ENCODE assay signal across 8 mouse cellular contexts in genomic region chr5:123572357-123573186, GRCm38 (mm10). TPM values are rescaled to one million over a fixed set of nuclear protein-coding genes. Genes with fewer than 3 reads are reported as not detected.
DNase-seq lines count a peak whose midpoint lies in the region; ATAC-seq and TF ChIP-seq lines count a peak whose summit lies in the region.

Gene Vps33a, minus strand, starts transcription at chr5:123573038.

- H3K27me3 ChIP-seq in G1E (ENCODE audit: insufficient read depth, low read length): no peaks in the 10 kb centered on the region
- no peaks in the 10 kb centered on the region for H3K27me3 ChIP-seq in forebrain, embryonic 16.5 days (replicated peaks; ENCODE audit: control insufficient read depth, insufficient read depth, low read length)
- no peaks in the 10 kb centered on the region for H3K27me3 ChIP-seq in lung, embryonic 14.5 days (ENCODE audit: insufficient read depth, low read length)
- no peaks in the 10 kb centered on the region for H3K27me3 ChIP-seq in thymus, adult 2 months (ENCODE audit: control insufficient read depth, insufficient read depth, low read length)

- TF ChIP-seq POLR2A in olfactory bulb, adult 2 months (IDR thresholded peaks at IDR 0.05; ENCODE audit: insufficient read depth, low read depth, low read length): peak; percentile 87
- TF ChIP-seq POLR2A in thymus, adult 2 months (IDR thresholded peaks at IDR 0.05; ENCODE audit: control insufficient read depth, extremely low read depth, insufficient read depth, low read length, poor library complexity): 0 out of 2 replicates have a peak, but pooled peaks have one; percentile 33

- H3K36me3 ChIP-seq in G1E (replicated peaks): peaks cover 54% of the 10 kb centered on the region
- peaks cover 8% of the 10 kb centered on the region; the same call in 1 of the 2 replicates for H3K36me3 ChIP-seq in forebrain, embryonic 16.5 days (ENCODE audit: control insufficient read depth, insufficient read depth)
- peaks cover 22% of the 10 kb centered on the region for H3K36me3 ChIP-seq in lung, embryonic 14.5 days (ENCODE audit: insufficient read depth)
- H3K36me3 ChIP-seq in thymus, adult 2 months (ENCODE audit: control insufficient read depth, insufficient read depth, low read length): peaks cover 12% of the 10 kb centered on the region

- ATAC-seq in G1E (ENCODE audit: extremely low read depth, insufficient number of reproducible peaks, low FRiP score, poor library complexity, severe bottlenecking): peak; percentile 96
- ATAC-seq in forebrain, embryonic 16.5 days: peak; percentile 92
- peak; percentile 94 for ATAC-seq in lung, embryonic 14.5 days (ENCODE audit: insufficient read depth)

- peak within 1 kb of the TSS; percentile 78 for H3K4me3 ChIP-seq in G1E (ENCODE audit: low read depth, low read length)
- peak within 1 kb of the TSS; percentile 90 for H3K4me3 ChIP-seq in forebrain, embryonic 16.5 days (replicated peaks; ENCODE audit: low read length)
- peak within 1 kb of the TSS; percentile 99 for H3K4me3 ChIP-seq in layer of hippocampus, adult 2 months
- H3K4me3 ChIP-seq in lung, embryonic 14.5 days (ENCODE audit: low read depth, low read length): peak within 1 kb of the TSS; percentile 91
- peak within 1 kb of the TSS; percentile 76 for H3K4me3 ChIP-seq in olfactory bulb, adult 2 months (ENCODE audit: insufficient read depth, low read depth, low read length)
- peak within 1 kb of the TSS; percentile 69 for H3K4me3 ChIP-seq in thymus, adult 2 months (ENCODE audit: control insufficient read depth, insufficient read depth, low read length)

- intact Hi-C loops in heart, postnatal 36 days (cut with DNase I): no loop called here

- H3K9ac ChIP-seq in forebrain, embryonic 16.5 days (replicated peaks; ENCODE audit: low read depth, low read length): peak within 1 kb of the TSS; percentile 86
- H3K9ac ChIP-seq in lung, embryonic 14.5 days: peak within 1 kb of the TSS; percentile 64

- H3K4me1 ChIP-seq in G1E (ENCODE audit: insufficient read depth, low read depth, low read length): peaks cover 22% of the 10 kb centered on the region
- H3K4me1 ChIP-seq in forebrain, embryonic 16.5 days (replicated peaks; ENCODE audit: control insufficient read depth, insufficient read depth, low read length): peaks cover 8% of the 10 kb centered on the region
- no peaks in the 10 kb centered on the region for H3K4me1 ChIP-seq in lung, embryonic 14.5 days (ENCODE audit: insufficient read depth)
- peaks cover 11% of the 10 kb centered on the region for H3K4me1 ChIP-seq in olfactory bulb, adult 2 months (ENCODE audit: control insufficient read depth, insufficient read depth, low read length)
- H3K4me1 ChIP-seq in thymus, adult 2 months (replicated peaks; ENCODE audit: control insufficient read depth, insufficient read depth, low read length): peaks cover 5% of the 10 kb centered on the region

- no peaks in the 10 kb centered on the region for H3K9me3 ChIP-seq in G1E (replicated peaks)
- no peaks in the 10 kb centered on the region for H3K9me3 ChIP-seq in forebrain, embryonic 16.5 days (ENCODE audit: control insufficient read depth, low read length)
- H3K9me3 ChIP-seq in lung, embryonic 14.5 days (ENCODE audit: low read depth, low read length): no peaks in the 10 kb centered on the region

- no peak for TF ChIP-seq CTCF in G1E (IDR thresholded peaks at IDR 0.05; ENCODE audit: low read depth, low read length)
- TF ChIP-seq CTCF in layer of hippocampus, adult 2 months (conservative IDR thresholded peaks at IDR 0.05): peak; percentile 42
- no peak for TF ChIP-seq CTCF in lung, embryonic 14.5 days (IDR thresholded peaks at IDR 0.05; ENCODE audit: low read depth)
- no peak for TF ChIP-seq CTCF in olfactory bulb, adult 2 months (IDR thresholded peaks at IDR 0.05; ENCODE audit: insufficient read depth, low read depth, low read length)
- TF ChIP-seq CTCF in thymus, adult 2 months (IDR thresholded peaks at IDR 0.05; ENCODE audit: borderline replicate concordance, control insufficient read depth, extremely low read depth, insufficient read depth, low read length, poor library complexity): 0 out of 2 replicates have a peak, but pooled peaks have one; percentile 25

- WGBS in forebrain, embryonic 16.5 days: 1% methylated on average over 54 of the region's 54 CpGs
- WGBS in lung, embryonic 14.5 days: under 1% methylated on average over 54 of the region's 54 CpGs
- WGBS in olfactory bulb, adult 2 months: under 1% methylated on average over 54 of the region's 54 CpGs
- WGBS in thymus, adult 2 months: under 1% methylated on average over 54 of the region's 54 CpGs

- peak; percentile 97 for DNase-seq in G1E (ENCODE audit: low spot score)
- DNase-seq in cerebellum, adult 18-20 months: peak; percentile 98
- peak; percentile 96 to 97 for DNase-seq in heart, postnatal 36 days
- DNase-seq in layer of hippocampus, adult 2 months (ENCODE audit: low spot score in 2 of 2): peak; percentile 97 to 99
- peak; percentile 100 for DNase-seq in lung, embryonic 14.5 days
- DNase-seq in thymus, adult 2 months: peak; percentile 98

- H3K4me2 ChIP-seq in forebrain, embryonic 16.5 days (ENCODE audit: low read length): peak within 1 kb of the TSS; percentile 85
- peak within 1 kb of the TSS; percentile 80 for H3K4me2 ChIP-seq in lung, embryonic 14.5 days

- peak within 1 kb of the TSS; percentile 74 for H3K27ac ChIP-seq in forebrain, embryonic 16.5 days (ENCODE audit: low read length)
- H3K27ac ChIP-seq in layer of hippocampus, adult 2 months: peak within 1 kb of the TSS; percentile 97
- 0 out of 2 replicates have a peak within 1 kb of the TSS, but pooled peaks have one; percentile 25 for H3K27ac ChIP-seq in lung, embryonic 14.5 days (ENCODE audit: low read depth)
- H3K27ac ChIP-seq in olfactory bulb, adult 2 months (ENCODE audit: insufficient read depth, low read depth, low read length): peak within 1 kb of the TSS; percentile 18
- no peak within 1 kb of the TSS for H3K27ac ChIP-seq in thymus, adult 2 months (ENCODE audit: control insufficient read depth, insufficient read depth, low read length)

RNA-seq across cellular contexts. Expression of gene Vps33a, which starts in this region (rescaled TPM):
- total RNA-seq in G1E (2014; fragmentation: Nextera tagmentation) (28.1 and 31.4 TPM in 2 replicates), G1E (2017) (36.3 and 37.9 TPM in 2 replicates)
- 9.4 and 11.5 TPM in 2 replicates for polyA plus RNA-seq in G1E (2012)
- polyA plus RNA-seq in forebrain, embryonic 16.5 days (2015; fragmentation: Nextera tagmentation; extraction: Ambion mirVana): 44.1 and 44.9 TPM in 2 replicates
- 10 to 100 TPM; 31.1 to 44.9 TPM for total RNA-seq in heart, postnatal 36 days (2021)
- 10 to 100 TPM; 87.1 to 87.4 TPM for total RNA-seq in layer of hippocampus, adult 2 months (2021)
- 27.8 and 28.2 TPM in 2 replicates for polyA plus RNA-seq in lung, embryonic 14.5 days (2014; fragmentation: Nextera tagmentation; extraction: Ambion mirVana)
- polyA plus RNA-seq in olfactory bulb, adult 2 months (2012; ENCODE audit: insufficient read depth, insufficient read length, low replicate concordance, missing spikeins): not detected in 2 replicates
- polyA plus RNA-seq in thymus, adult 2 months (2012; rRNA removed): 25.2 and 26.3 TPM in 2 replicates

Comparison
In these comparisons a context has a peak if more than half of its experiments do, and no peak if none do; other contexts are left out.
1. CTCF ChIP-seq: peak in layer of hippocampus, adult 2 months (single experiment) and thymus, adult 2 months (single experiment); none in G1E (single experiment), lung, embryonic 14.5 days (single experiment) and olfactory bulb, adult 2 months (single experiment).
2. Peak in every context shown above with its lines, with median percentiles within 50 percentile points of each other: ATAC-seq, DNase-seq and H3K4me3 ChIP-seq.